Mouse (Mus musculus) forebrain, embryonic 14.5 days (tissue): ENCODE measurements at regions not wholly inside any gene's neighbourhood (a gene's known extent, or its start where the extent isn't known, plus 50 kb on each side); places are given as distances from the start of the nearest gene placed in this dataset.

Source experiments
- ATAC-seq: fragments of 200-750 bp; cut with Nextera tagmentation; 2 replicates; pipeline ENCODE4 v1.8.0; 2017; ENCODE audit warnings: mild to moderate bottlenecking, moderate library complexity
- DNase-seq: peaks from one replicate; pipeline ENCODE4 v3.0.0-alpha.2; 2015; ENCODE audit warnings: low spot score
- H3K27ac ChIP-seq: fragments of 300-500 bp; sonication (generic); 2 replicates; pipeline ENCODE4 v1.5.1; 2014; ENCODE audit warnings: low read depth, mild to moderate bottlenecking, control low read depth, low read length, moderate library complexity
- H3K27me3 ChIP-seq: fragments of 300-500 bp; sonication (generic); replicated peaks from 2 replicates; pipeline ENCODE4 v1.6.1; 2014; ENCODE audit warnings: low read length, control low read depth, mixed read lengths; ENCODE audit not compliant: control insufficient read depth, insufficient read depth
- H3K36me3 ChIP-seq: fragments of 300-500 bp; sonication (generic); 2 replicates; pipeline ENCODE4 v1.6.1; 2014; ENCODE audit warnings: low read length, control low read depth; ENCODE audit not compliant: control insufficient read depth, insufficient read depth
- H3K4me1 ChIP-seq: fragments of 300-500 bp; sonication (generic); 2 replicates; pipeline ENCODE4 v1.6.1; 2014; ENCODE audit warnings: antibody characterized with exemption, low read length, control low read depth; ENCODE audit not compliant: control insufficient read depth, insufficient read depth
- H3K4me2 ChIP-seq: fragments of 300-500 bp; sonication (generic); 2 replicates; pipeline ENCODE4 v1.6.1; 2014; ENCODE audit warnings: mild to moderate bottlenecking, control low read depth, low read length
- H3K4me3 ChIP-seq: fragments of 300-500 bp; sonication (generic); 2 replicates; pipeline ENCODE4 v1.5.1; 2014; ENCODE audit warnings: low read depth, low read length, control low read depth
- H3K9ac ChIP-seq: fragments of 300-500 bp; sonication (generic); 2 replicates; pipeline ENCODE4 v1.6.1; 2014; ENCODE audit warnings: mild to moderate bottlenecking, low read length, control low read depth, moderate library complexity
- H3K9me3 ChIP-seq: fragments of 300-500 bp; sonication (generic); replicated peaks from 2 replicates; pipeline ENCODE4 v1.6.1; 2016; ENCODE audit warnings: low read length, control low read depth, mixed read lengths; ENCODE audit not compliant: control insufficient read depth
- WGBS: fragments of 180-500 bp; shearing (Covaris S2); extraction: QIAGEN DNeasy Blood & Tissue Kit; methylation state at CpG from one replicate; pipeline ENCODE4 v1.1.7; 2014; 5-methylcytosine and 5-hydroxymethylcytosine counted together

DNA sequence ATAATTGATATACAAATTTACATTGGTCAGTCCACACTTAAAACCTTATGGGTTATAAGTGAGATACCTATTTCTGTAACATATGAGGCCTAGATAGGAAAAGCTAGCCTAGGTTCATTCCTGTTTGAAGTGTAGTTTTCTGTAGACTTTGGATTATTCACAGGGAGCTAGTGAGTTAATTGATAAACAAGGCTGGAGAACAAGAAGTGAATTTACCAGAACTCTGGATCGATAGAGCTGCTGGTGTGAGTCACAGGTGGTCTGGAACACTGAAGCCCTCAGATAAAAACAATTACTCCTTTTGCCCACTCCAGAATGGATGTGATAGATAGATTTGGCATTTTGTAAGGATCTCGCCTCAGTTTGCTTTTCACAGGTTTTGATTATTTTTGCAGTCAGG lies 62.0 kb upstream of the Rtl1 start:
- Histone ChIP-seq H3K9ac (no peak overlapping the region), H3K36me3 (peaks cover 5% of the 10 kb centered on the region; the same call in 1 of the 2 replicates)

DNA sequence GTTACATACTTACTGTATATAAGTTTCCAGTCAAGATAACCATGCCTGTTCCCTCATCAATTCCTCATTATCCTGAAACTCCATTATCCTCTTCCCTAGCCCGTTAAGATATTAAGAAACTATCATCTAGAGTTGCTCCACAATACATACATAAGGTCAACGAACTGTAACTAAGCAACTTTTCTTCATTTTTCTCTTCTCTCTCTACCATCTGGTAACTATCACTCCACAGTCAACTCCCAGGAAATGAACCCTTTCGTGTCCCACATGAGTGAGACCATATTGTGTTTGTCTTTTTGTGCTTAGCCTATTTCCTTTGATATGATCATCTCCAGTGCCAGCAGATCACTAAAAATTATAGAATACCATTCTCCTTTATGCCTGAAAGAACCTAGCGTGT lies 74.6 kb upstream of the Rtl1 start:
- no peak overlapping the region for H3K9ac ChIP-seq
- H3K27me3 ChIP-seq, result no peaks in the 10 kb centered on the region
- H3K4me3 ChIP-seq, result no peak overlapping the region
- no peak overlapping the region for H3K27ac ChIP-seq
- peaks cover 13% of the 10 kb centered on the region for H3K36me3 ChIP-seq
- no peak for ATAC-seq
- H3K4me1 ChIP-seq, result no peaks in the 10 kb centered on the region
- no peak for DNase-seq
- H3K9me3 ChIP-seq, result no peaks in the 10 kb centered on the region
- H3K4me2 ChIP-seq, result no peak overlapping the region
- WGBS, result 87% methylated on average over 4 of the region's 4 CpGs

More for the DNA sequence above, 62.0 kb upstream of the Rtl1 start:
- DNase-seq, result no peak
- ATAC-seq, result no peak
- Histone ChIP-seq H3K27ac (no peak overlapping the region), H3K4me2 (no peak overlapping the region), H3K9me3 (no peaks in the 10 kb centered on the region), H3K27me3 (no peaks in the 10 kb centered on the region), H3K4me3 (no peak overlapping the region), H3K4me1 (no peaks in the 10 kb centered on the region)
- WGBS, result 83% methylated on average over 2 of the region's 2 CpGs

DNA sequence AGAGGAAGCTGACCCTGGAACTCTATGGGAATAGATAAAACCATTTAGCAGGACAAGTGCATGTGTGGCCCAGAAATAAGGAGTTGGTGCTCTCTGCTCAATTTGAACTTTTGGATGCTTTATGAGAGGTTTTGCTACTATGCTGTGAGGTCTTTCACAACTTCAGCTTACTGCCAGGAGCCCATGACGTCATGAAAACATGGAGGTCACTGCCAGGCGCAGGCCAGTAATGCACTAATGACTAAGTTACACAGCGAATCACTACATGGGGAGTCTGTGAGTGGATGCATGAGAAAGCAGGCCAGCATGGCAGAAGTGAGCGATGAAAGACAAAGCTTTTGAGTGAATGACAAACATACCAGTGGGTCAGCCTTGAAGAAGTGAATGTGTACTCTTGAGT lies 93.9 kb upstream of the Rtl1 start:
- no peak overlapping the region for H3K4me2 ChIP-seq
- H3K9ac ChIP-seq, result no peak overlapping the region
- ATAC-seq (no peak), DNase-seq (no peak)
- no peak overlapping the region for H3K4me3 ChIP-seq
- no peaks in the 10 kb centered on the region for H3K27me3 ChIP-seq
- H3K27ac ChIP-seq, result no peak overlapping the region
- H3K36me3 ChIP-seq, result peaks cover 44% of the 10 kb centered on the region
- H3K9me3 ChIP-seq, result no peaks in the 10 kb centered on the region
- no peaks in the 10 kb centered on the region for H3K4me1 ChIP-seq
- 85% methylated on average over 4 of the region's 4 CpGs for WGBS

DNA sequence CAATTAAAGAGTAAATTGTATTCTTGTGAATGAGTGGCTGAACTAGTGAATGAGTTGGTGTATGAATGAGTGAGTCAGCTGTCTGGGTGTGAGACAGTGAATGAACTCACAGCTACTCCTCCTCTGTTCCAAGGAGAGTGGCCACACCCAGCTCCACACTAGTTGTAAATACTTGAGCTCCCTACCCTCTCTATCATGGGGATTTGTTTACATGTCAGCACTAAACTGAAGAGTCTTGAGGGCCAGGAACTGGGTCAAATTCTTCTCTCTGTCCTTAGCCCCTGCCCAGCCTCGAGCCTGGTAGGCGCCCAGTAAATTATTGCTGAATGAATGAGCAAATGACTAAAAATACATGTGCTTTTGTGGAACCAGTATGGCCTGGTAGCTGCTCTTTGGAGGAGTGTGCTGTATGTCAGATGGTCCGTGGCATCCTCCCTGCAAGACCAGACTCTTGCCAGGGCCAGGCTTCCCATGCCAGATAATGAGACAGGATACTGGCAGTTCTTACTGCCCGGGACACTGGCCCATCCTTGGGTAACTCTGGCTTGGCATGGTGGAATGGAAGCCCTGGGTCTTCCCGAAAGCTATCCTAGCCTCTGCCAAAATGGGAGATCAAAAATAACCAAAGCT lies 94.8 kb upstream of the Rtl1 start:
- H3K4me1 ChIP-seq, result no peaks in the 10 kb centered on the region
- ATAC-seq, result no peak
- no peak overlapping the region for H3K4me3 ChIP-seq
- H3K9ac ChIP-seq, result no peak overlapping the region
- H3K36me3 ChIP-seq, result peaks cover 49% of the 10 kb centered on the region
- H3K27ac ChIP-seq, result no peak overlapping the region
- no peak for DNase-seq
- WGBS, result 85% methylated on average over 5 of the region's 5 CpGs
- no peaks in the 10 kb centered on the region for H3K27me3 ChIP-seq
- no peaks in the 10 kb centered on the region for H3K9me3 ChIP-seq
- H3K4me2 ChIP-seq, result no peak overlapping the region

DNA sequence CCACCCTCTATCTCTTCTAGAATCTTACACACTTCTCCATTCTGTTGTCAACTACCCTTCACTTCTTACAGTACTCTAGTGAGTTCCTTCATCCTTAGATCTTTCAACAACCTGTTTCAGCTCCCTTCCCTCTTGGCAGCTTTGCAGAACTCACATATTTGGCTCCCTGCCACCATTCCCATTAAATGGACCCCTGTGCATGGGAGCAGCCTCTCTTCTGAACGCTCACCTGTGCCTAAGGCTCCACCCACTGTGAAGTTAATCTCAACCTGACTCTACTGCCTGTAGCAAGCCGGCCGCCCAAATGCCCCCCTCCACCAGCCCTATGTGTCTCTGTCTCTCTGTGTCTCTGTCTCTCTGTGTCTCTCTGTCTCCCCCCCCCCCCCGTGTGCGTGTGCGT lies 106.7 kb upstream of the Rtl1 start:
- H3K36me3 ChIP-seq, result no peaks in the 10 kb centered on the region; the same call in 1 of the 2 replicates
- no peaks in the 10 kb centered on the region for H3K4me1 ChIP-seq
- H3K9me3 ChIP-seq, result no peaks in the 10 kb centered on the region
- no peaks in the 10 kb centered on the region for H3K27me3 ChIP-seq
- no peak for ATAC-seq
- no peak overlapping the region for H3K9ac ChIP-seq
- no peak overlapping the region for H3K27ac ChIP-seq
- H3K4me3 ChIP-seq, result no peak overlapping the region
- peak; percentile 10 for DNase-seq
- H3K4me2 ChIP-seq, result no peak overlapping the region
- WGBS, result 89% methylated on average over 6 of the region's 6 CpGs

- no peak overlapping the region for H3K9ac ChIP-seq
- H3K36me3 ChIP-seq, result peaks cover 10% of the 10 kb centered on the region; the same call in 1 of the 2 replicates
- no peaks in the 10 kb centered on the region for H3K27me3 ChIP-seq
- no peak overlapping the region for H3K4me2 ChIP-seq
- H3K27ac ChIP-seq, result no peak overlapping the region
- 94% methylated on average over 5 of the region's 5 CpGs for WGBS
- no peaks in the 10 kb centered on the region for H3K4me1 ChIP-seq
- DNase-seq (no peak), ATAC-seq (no peak)
- H3K4me3 ChIP-seq, result no peak overlapping the region
- no peaks in the 10 kb centered on the region for H3K9me3 ChIP-seq
Measured at GRCm38 (mm10) chr12:109709661-109710060, 109.5 kb upstream of the Rtl1 start.

DNA sequence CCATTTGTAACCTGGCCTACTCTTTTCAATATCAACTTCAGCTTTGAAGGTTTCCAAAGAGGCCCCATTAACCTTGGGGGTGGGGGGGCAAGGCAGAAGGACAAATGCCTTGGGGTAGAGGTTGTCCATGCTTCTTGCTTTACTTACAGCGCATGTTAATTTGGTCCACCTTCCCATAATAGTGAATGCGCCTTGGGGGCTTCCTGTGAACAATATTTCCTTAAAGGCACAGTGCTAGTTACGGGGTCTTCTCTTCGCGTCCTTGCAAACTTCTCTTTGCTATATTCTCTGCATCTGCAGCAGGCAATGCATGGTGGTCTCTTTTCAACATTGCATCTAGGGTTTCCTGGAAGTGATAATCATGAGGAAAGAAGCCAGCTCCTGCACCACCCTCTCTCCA lies 111.3 kb upstream of the Rtl1 start:
- WGBS, result 95% methylated on average over 5 of the region's 5 CpGs
- no peaks in the 10 kb centered on the region for H3K9me3 ChIP-seq
- peaks cover 20% of the 10 kb centered on the region for H3K36me3 ChIP-seq
- no peak overlapping the region for H3K9ac ChIP-seq
- no peaks in the 10 kb centered on the region for H3K4me1 ChIP-seq
- H3K27ac ChIP-seq, result no peak overlapping the region
- DNase-seq (no peak), ATAC-seq (no peak)
- H3K4me3 ChIP-seq, result no peak overlapping the region
- no peak overlapping the region for H3K4me2 ChIP-seq
- no peaks in the 10 kb centered on the region for H3K27me3 ChIP-seq

GRCm38 (mm10) chr12:109711946-109712345 lies 111.8 kb upstream of the Rtl1 start:
- no peak for ATAC-seq
- Histone ChIP-seq H3K36me3 (peaks cover 26% of the 10 kb centered on the region), H3K9ac (no peak overlapping the region), H3K4me3 (no peak overlapping the region), H3K9me3 (no peaks in the 10 kb centered on the region), H3K4me2 (no peak overlapping the region), H3K27me3 (no peaks in the 10 kb centered on the region), H3K27ac (no peak overlapping the region), H3K4me1 (no peaks in the 10 kb centered on the region)
- WGBS, result 87% methylated on average over 7 of the region's 7 CpGs
- DNase-seq, result no peak

- H3K9ac ChIP-seq, result no peak overlapping the region
- no peaks in the 10 kb centered on the region for H3K9me3 ChIP-seq
- H3K4me2 ChIP-seq, result no peak overlapping the region
- ATAC-seq (no peak), DNase-seq (no peak)
- 94% methylated on average over 16 of the region's 16 CpGs for WGBS
- no peak overlapping the region for H3K4me3 ChIP-seq
- no peaks in the 10 kb centered on the region for H3K4me1 ChIP-seq
- H3K27me3 ChIP-seq, result no peaks in the 10 kb centered on the region
- H3K27ac ChIP-seq, result no peak overlapping the region
- peaks cover 30% of the 10 kb centered on the region for H3K36me3 ChIP-seq
Measured at GRCm38 (mm10) chr12:109712386-109712785, 112.3 kb upstream of the Rtl1 start.
